Mouse (Mus musculus): ENCODE data around the gene Tubb4b. TPM values are rescaled to one million over a fixed set of nuclear protein-coding genes. Genes with fewer than 3 reads are reported as not detected.

Gene Tubb4b
- polyA plus RNA-seq, 1 experiment from 2014 or later = 562 TPM

GRCm38 (mm10) chr2:25214444-25214843 lies 10.1 kb downstream of the Tubb4b start, which contains the start of gene Stpg3:
TSS of gene Stpg3 (minus strand) at chr2:25214637.
- 70% methylated on average over 3 of the region's 3 CpGs for WGBS
- Histone ChIP-seq H3K36me3 (replicated peaks) (peaks cover 5% of the 10 kb centered on the region; the same call in 1 of the 2 replicates), H3K4me3 (no peak within 1 kb of the TSS), H3K9me3 (no peaks in the 10 kb centered on the region), H3K4me1 (peaks cover 19% of the 10 kb centered on the region), H3K27ac (replicated peaks) (no peak within 1 kb of the TSS), H3K27me3 (replicated peaks; ENCODE audit: low read depth, poor library complexity, severe bottlenecking) (peaks cover 25% of the 10 kb centered on the region)
- no peak for DNase-seq (ENCODE audit: low spot score)

GRCm38 (mm10) chr2:25213266-25213865 lies 11.1 kb downstream of the Tubb4b start:
- 67% methylated on average over 23 of the region's 23 CpGs for WGBS
- DNase-seq (ENCODE audit: low spot score) = no peak
- Histone ChIP-seq H3K4me1 (peaks cover 19% of the 10 kb centered on the region), H3K27ac (replicated peaks) (no peak overlapping the region), H3K36me3 (replicated peaks) (peaks cover 13% of the 10 kb centered on the region), H3K9me3 (no peaks in the 10 kb centered on the region), H3K27me3 (replicated peaks; ENCODE audit: low read depth, poor library complexity, severe bottlenecking) (peaks cover 25% of the 10 kb centered on the region), H3K4me3 (no peak overlapping the region)

- Histone ChIP-seq H3K9me3 (no peaks in the 10 kb centered on the region), H3K27me3 (replicated peaks; ENCODE audit: low read depth, poor library complexity, severe bottlenecking) (peaks cover 25% of the 10 kb centered on the region), H3K4me3 (peak within 1 kb of the TSS; percentile 96), H3K36me3 (replicated peaks) (peaks cover 35% of the 10 kb centered on the region), H3K27ac (replicated peaks) (peak within 1 kb of the TSS; percentile 98), H3K4me1 (peaks cover 19% of the 10 kb centered on the region)
- peak; percentile 95 for DNase-seq (ENCODE audit: low spot score)
- WGBS = under 1% methylated on average over 44 of the region's 44 CpGs
These were observed 13.3 kb downstream of the Tubb4b start, which contains the start of gene Nelfb for GRCm38 (mm10) chr2:25211121-25211670. TSS of gene Nelfb (minus strand) at chr2:25211489.

GRCm38 (mm10) chr2:25210686-25211085 lies 13.8 kb downstream of the Tubb4b start:
- Histone ChIP-seq H3K27ac (replicated peaks) (peak overlapping the region; percentile 98), H3K9me3 (no peaks in the 10 kb centered on the region), H3K4me3 (peak overlapping the region; percentile 96), H3K36me3 (replicated peaks) (peaks cover 40% of the 10 kb centered on the region), H3K4me1 (peaks cover 19% of the 10 kb centered on the region), H3K27me3 (replicated peaks; ENCODE audit: low read depth, poor library complexity, severe bottlenecking) (peaks cover 25% of the 10 kb centered on the region)
- DNase-seq (ENCODE audit: low spot score) = no peak
- under 1% methylated on average over 24 of the region's 24 CpGs for WGBS

GRCm38 (mm10) chr2:25207593-25207992 lies 16.9 kb downstream of the Tubb4b start:
- H3K36me3 ChIP-seq (replicated peaks) = peaks cover 71% of the 10 kb centered on the region

GRCm38 (mm10) chr2:25203631-25204214 lies 20.8 kb downstream of the Tubb4b start:
- Histone ChIP-seq H3K27me3 (replicated peaks; ENCODE audit: low read depth, poor library complexity, severe bottlenecking) (no peaks in the 10 kb centered on the region), H3K27ac (replicated peaks) (no peak overlapping the region), H3K4me3 (no peak overlapping the region), H3K4me1 (no peaks in the 10 kb centered on the region), H3K9me3 (no peaks in the 10 kb centered on the region), H3K36me3 (replicated peaks) (peaks cover 100% of the 10 kb centered on the region)
- WGBS = 78% methylated on average over 4 of the region's 4 CpGs
- DNase-seq (ENCODE audit: low spot score) = no peak

More at GRCm38 (mm10) chr2:25207593-25207992, 16.9 kb downstream of the Tubb4b start:
- no peaks in the 10 kb centered on the region for H3K9me3 ChIP-seq
- WGBS = 86% methylated on average over 1 of the region's 1 CpGs
- peaks cover 6% of the 10 kb centered on the region for H3K27me3 ChIP-seq (replicated peaks; ENCODE audit: low read depth, poor library complexity, severe bottlenecking)
- H3K4me3 ChIP-seq = no peak overlapping the region
- H3K27ac ChIP-seq (replicated peaks) = no peak overlapping the region
- DNase-seq (ENCODE audit: low spot score) = no peak
- H3K4me1 ChIP-seq = peaks cover 19% of the 10 kb centered on the region

- Histone ChIP-seq H3K27ac (replicated peaks) (no peak overlapping the region), H3K9me3 (no peaks in the 10 kb centered on the region), H3K4me3 (no peak overlapping the region), H3K27me3 (replicated peaks; ENCODE audit: low read depth, poor library complexity, severe bottlenecking) (peaks cover 19% of the 10 kb centered on the region), H3K4me1 (peaks cover 17% of the 10 kb centered on the region), H3K36me3 (replicated peaks) (peaks cover 80% of the 10 kb centered on the region)
- no peak for DNase-seq (ENCODE audit: low spot score)
- 94% methylated on average over 2 of the region's 2 CpGs for WGBS
These were observed 23.9 kb downstream of the Tubb4b start for GRCm38 (mm10) chr2:25200631-25201030.

- Histone ChIP-seq H3K4me3 (no peak overlapping the region), H3K27me3 (replicated peaks; ENCODE audit: low read depth, poor library complexity, severe bottlenecking) (peaks cover 41% of the 10 kb centered on the region), H3K36me3 (replicated peaks) (peaks cover 53% of the 10 kb centered on the region), H3K27ac (replicated peaks) (no peak overlapping the region), H3K4me1 (peaks cover 32% of the 10 kb centered on the region), H3K9me3 (no peaks in the 10 kb centered on the region)
- DNase-seq (ENCODE audit: low spot score) = no peak
These were observed 26.6 kb downstream of the Tubb4b start for GRCm38 (mm10) chr2:25197946-25198345.

GRCm38 (mm10) chr2:25197191-25197590 lies 27.3 kb downstream of the Tubb4b start:
- Histone ChIP-seq H3K36me3 (replicated peaks) (peaks cover 45% of the 10 kb centered on the region), H3K27ac (replicated peaks) (no peak overlapping the region), H3K9me3 (no peaks in the 10 kb centered on the region), H3K27me3 (replicated peaks; ENCODE audit: low read depth, poor library complexity, severe bottlenecking) (peaks cover 41% of the 10 kb centered on the region), H3K4me3 (no peak overlapping the region), H3K4me1 (peaks cover 32% of the 10 kb centered on the region)
- WGBS = 22% methylated on average over 2 of the region's 2 CpGs
- DNase-seq (ENCODE audit: low spot score) = no peak

GRCm38 (mm10) chr2:25196172-25196954 lies 28.1 kb downstream of the Tubb4b start, which contains the start of gene Tor4a:
TSS of gene Tor4a (minus strand) at chr2:25196886.
- Histone ChIP-seq H3K27me3 (replicated peaks; ENCODE audit: low read depth, poor library complexity, severe bottlenecking) (peaks cover 41% of the 10 kb centered on the region), H3K4me3 (peak within 1 kb of the TSS; percentile 47), H3K27ac (replicated peaks) (no peak within 1 kb of the TSS), H3K36me3 (replicated peaks) (peaks cover 37% of the 10 kb centered on the region), H3K4me1 (peaks cover 32% of the 10 kb centered on the region), H3K9me3 (no peaks in the 10 kb centered on the region)
- 8% methylated on average over 8 of the region's 8 CpGs for WGBS
- DNase-seq (ENCODE audit: low spot score) = peak; percentile 48

GRCm38 (mm10) chr2:25195211-25196156 lies 29.0 kb downstream of the Tubb4b start:
- Histone ChIP-seq H3K9me3 (no peaks in the 10 kb centered on the region), H3K27ac (replicated peaks) (no peak overlapping the region), H3K27me3 (replicated peaks; ENCODE audit: low read depth, poor library complexity, severe bottlenecking) (peaks cover 41% of the 10 kb centered on the region), H3K36me3 (replicated peaks) (peaks cover 28% of the 10 kb centered on the region), H3K4me1 (peaks cover 32% of the 10 kb centered on the region), H3K4me3 (peak overlapping the region; percentile 47)
- WGBS = 21% methylated on average over 55 of the region's 55 CpGs
- DNase-seq (ENCODE audit: low spot score) = no peak
